Mouse (Mus musculus) hindbrain, embryonic 16.5 days (tissue): ENCODE results near the gene Rgs8. TPM values are rescaled to one million over a fixed set of nuclear protein-coding genes. Genes with fewer than 3 reads are reported as not detected.
A peak's percentile ranks its signal among the peaks of the same experiment; 100 is the strongest.

Experiments used
- ATAC-seq: fragments of 200-750 bp; cut with Nextera tagmentation; 2 replicates; pipeline ENCODE4 v1.8.0; 2017; ENCODE audit warnings: moderate TSS enrichment, moderate library complexity
- H3K27ac ChIP-seq: fragments of 300-500 bp; sonication (generic); 2 replicates; pipeline ENCODE4 v1.5.1; 2014; ENCODE audit warnings: low read depth, mild to moderate bottlenecking, control low read depth, low read length, moderate library complexity
- H3K27me3 ChIP-seq: fragments of 300-500 bp; sonication (generic); replicated peaks from 2 replicates; pipeline ENCODE4 v1.6.1; 2014; ENCODE audit warnings: low read length; ENCODE audit not compliant: control insufficient read depth, insufficient read depth
- H3K36me3 ChIP-seq: fragments of 300-500 bp; sonication (generic); 2 replicates; pipeline ENCODE4 v1.6.1; 2014; ENCODE audit warnings: mild to moderate bottlenecking, low read length, moderate library complexity, mixed read lengths; ENCODE audit not compliant: control insufficient read depth, insufficient read depth
- H3K4me1 ChIP-seq: fragments of 300-500 bp; sonication (generic); 2 replicates; pipeline ENCODE4 v1.6.1; 2014; ENCODE audit warnings: low read depth, low read length; ENCODE audit not compliant: control insufficient read depth, insufficient read depth
- H3K4me2 ChIP-seq: fragments of 300-500 bp; sonication (generic); 2 replicates; pipeline ENCODE4 v1.6.1; 2014; ENCODE audit warnings: mild to moderate bottlenecking, low read length, control low read depth, moderate library complexity
- H3K4me3 ChIP-seq: fragments of 300-500 bp; sonication (generic); 2 replicates; pipeline ENCODE4 v1.5.1; 2014; ENCODE audit warnings: mild to moderate bottlenecking, low read length, control low read depth, moderate library complexity
- H3K9ac ChIP-seq: fragments of 300-500 bp; sonication (generic); 2 replicates; pipeline ENCODE4 v1.6.1; 2014; ENCODE audit warnings: low read depth, mild to moderate bottlenecking, control low read depth, low read length, moderate library complexity
- H3K9me3 ChIP-seq: fragments of 300-500 bp; sonication (generic); 2 replicates; pipeline ENCODE4 v1.6.1; 2014; ENCODE audit warnings: mild to moderate bottlenecking, low read length, moderate library complexity; ENCODE audit not compliant: control insufficient read depth
- WGBS: fragments of 180-500 bp; shearing (Covaris S2); extraction: QIAGEN DNeasy Blood & Tissue Kit; methylation state at CpG from one replicate; pipeline ENCODE4 v1.1.7; 2014; 5-methylcytosine and 5-hydroxymethylcytosine counted together
- polyA plus RNA-seq: library from polyadenylated mRNA; unstranded; fragments of >200 nt; fragmentation: Nextera tagmentation; extraction: Ambion mirVana; gene quantifications from 2 replicates; pipeline ENCODE4 v1.2.1, GENCODE M21; 2015

Rgs8 gene
- polyA plus RNA-seq, 1 experiment from 2014 or later = 18.8 TPM

- Histone ChIP-seq H3K36me3 (no peaks in the 10 kb centered on the region), H3K4me1 (peaks cover 18% of the 10 kb centered on the region), H3K27ac (peak overlapping the region; percentile 76), H3K4me2 (peak overlapping the region; percentile 67), H3K27me3 (no peaks in the 10 kb centered on the region), H3K4me3 (peak overlapping the region; percentile 48), H3K9me3 (no peaks in the 10 kb centered on the region), H3K9ac (peak overlapping the region; percentile 68)
- WGBS = 4% methylated on average over 5 of the region's 5 CpGs
- ATAC-seq = no peak; the same call in 1 of the 2 replicates
Observed at GRCm38 (mm10) chr1:153653674-153654073, 849 bp downstream of the Rgs8 start.

DNA sequence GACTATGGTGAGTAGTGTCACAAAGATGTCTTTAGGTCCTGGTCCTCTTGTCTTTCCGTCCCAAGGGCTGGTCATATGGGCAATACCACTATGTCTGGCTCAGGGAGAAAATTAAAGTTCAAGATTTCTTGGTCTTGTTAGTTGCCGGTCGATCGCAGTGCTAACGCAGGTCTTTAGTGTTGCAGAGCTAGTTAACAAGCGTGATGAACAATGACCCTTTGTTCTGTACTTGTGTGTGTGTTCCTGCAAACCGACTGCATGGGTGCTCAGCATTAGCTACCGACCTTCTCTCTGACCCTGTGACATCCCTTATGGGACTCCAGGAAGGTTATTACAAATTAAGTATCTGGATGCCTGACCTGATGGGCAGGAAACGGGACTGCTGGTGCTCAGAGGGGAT is 6.8 kb downstream of the Rgs8 start:
- no peaks in the 10 kb centered on the region for H3K27me3 ChIP-seq
- H3K4me1 ChIP-seq = peaks cover 37% of the 10 kb centered on the region
- H3K9me3 ChIP-seq = no peaks in the 10 kb centered on the region
- no peak for ATAC-seq
- peak overlapping the region; percentile 36 for H3K4me2 ChIP-seq
- no peak overlapping the region; the same call in 1 of the 2 replicates for H3K9ac ChIP-seq
- no peaks in the 10 kb centered on the region for H3K36me3 ChIP-seq
- no peak overlapping the region for H3K4me3 ChIP-seq
- peak overlapping the region; percentile 6; the same call in 1 of the 2 replicates for H3K27ac ChIP-seq
- 20% methylated on average over 9 of the region's 9 CpGs for WGBS

DNA sequence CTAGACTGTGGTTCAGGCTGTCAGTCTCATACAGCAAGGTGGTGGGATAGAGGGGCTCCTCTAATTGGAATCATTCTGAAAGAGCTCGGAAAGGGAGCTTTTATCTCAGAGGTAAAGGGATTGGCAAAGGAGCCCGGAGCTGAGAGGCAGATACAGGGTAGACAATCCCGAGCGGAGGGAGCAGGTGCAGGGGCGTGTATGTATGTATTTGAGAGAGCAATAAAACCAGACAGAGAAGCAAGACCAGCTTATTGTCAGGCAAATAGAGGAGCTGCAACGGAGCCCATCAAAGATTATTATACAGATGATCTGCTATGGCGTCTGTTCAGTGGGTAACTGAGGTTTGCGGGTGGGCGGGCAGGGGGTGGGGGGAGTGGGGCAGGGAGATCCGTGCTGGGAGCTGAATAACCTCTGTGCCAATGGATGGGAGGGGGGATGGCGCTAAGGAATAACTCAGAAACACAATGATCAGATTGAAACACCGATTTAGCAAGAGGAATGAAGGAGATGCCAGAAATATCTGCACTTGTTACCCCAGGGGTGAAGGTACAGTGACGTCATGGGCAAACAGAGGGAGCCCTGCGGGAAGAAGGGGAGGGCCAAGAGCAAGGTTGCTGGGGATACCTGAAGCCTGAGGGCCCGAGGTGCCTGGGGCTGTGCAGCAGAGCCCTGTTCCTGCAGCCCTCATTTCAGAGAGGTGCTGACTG is 8.3 kb downstream of the Rgs8 start:
- 16% methylated on average over 15 of the region's 15 CpGs for WGBS
- Histone ChIP-seq H3K27me3 (no peaks in the 10 kb centered on the region), H3K27ac (peak overlapping the region; percentile 51), H3K4me1 (peaks cover 49% of the 10 kb centered on the region), H3K9me3 (no peaks in the 10 kb centered on the region), H3K36me3 (no peaks in the 10 kb centered on the region), H3K9ac (0 out of 2 replicates have a peak overlapping the region, but pooled peaks have one; percentile 12), H3K4me2 (peak overlapping the region; percentile 33), H3K4me3 (no peak overlapping the region)
- ATAC-seq = no peak

DNA sequence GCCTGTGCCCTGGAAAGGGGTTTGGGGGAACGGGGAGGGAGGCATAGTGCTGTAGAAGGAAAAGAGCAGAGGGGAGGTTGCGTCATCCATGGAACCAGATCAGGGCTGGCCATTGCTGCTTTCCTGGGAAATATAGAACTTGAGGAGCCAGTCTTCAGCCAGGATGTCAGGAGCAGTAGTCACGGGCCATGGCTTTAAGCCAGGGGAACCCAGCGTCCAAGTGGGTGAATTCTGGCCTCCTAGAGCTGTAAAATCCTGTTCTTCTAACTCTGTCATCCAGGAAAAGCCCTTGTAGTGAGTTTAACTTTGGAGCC is 8.8 kb downstream of the Rgs8 start:
- peak overlapping the region; percentile 33 for H3K4me2 ChIP-seq
- 0 out of 2 replicates have a peak overlapping the region, but pooled peaks have one; percentile 12 for H3K9ac ChIP-seq
- peaks cover 54% of the 10 kb centered on the region for H3K4me1 ChIP-seq
- peak overlapping the region; percentile 51; the same call in 1 of the 2 replicates for H3K27ac ChIP-seq
- 33% methylated on average over 4 of the region's 4 CpGs for WGBS
- ATAC-seq = no peak
- no peak overlapping the region for H3K4me3 ChIP-seq
- no peaks in the 10 kb centered on the region for H3K27me3 ChIP-seq
- no peaks in the 10 kb centered on the region for H3K9me3 ChIP-seq
- no peaks in the 10 kb centered on the region for H3K36me3 ChIP-seq

GRCm38 (mm10) chr1:153662362-153662761 is 9.5 kb downstream of the Rgs8 start:
- H3K27ac ChIP-seq = no peak overlapping the region
- H3K9ac ChIP-seq = no peak overlapping the region
- no peaks in the 10 kb centered on the region for H3K27me3 ChIP-seq
- ATAC-seq = no peak
- H3K9me3 ChIP-seq = no peaks in the 10 kb centered on the region
- H3K4me1 ChIP-seq = peaks cover 61% of the 10 kb centered on the region
- 24% methylated on average over 4 of the region's 4 CpGs for WGBS
- H3K4me3 ChIP-seq = no peak overlapping the region
- H3K36me3 ChIP-seq = no peaks in the 10 kb centered on the region
- no peak overlapping the region for H3K4me2 ChIP-seq

GRCm38 (mm10) chr1:153665066-153665715 is 12.4 kb downstream of the Rgs8 start:
- no peaks in the 10 kb centered on the region for H3K27me3 ChIP-seq
- H3K27ac ChIP-seq = peak overlapping the region; percentile 78
- peak; percentile 77 for ATAC-seq
- H3K4me2 ChIP-seq = peak overlapping the region; percentile 53
- WGBS = 4% methylated on average over 10 of the region's 10 CpGs
- H3K4me1 ChIP-seq = peaks cover 65% of the 10 kb centered on the region
- peak overlapping the region; percentile 55 for H3K9ac ChIP-seq
- H3K9me3 ChIP-seq = no peaks in the 10 kb centered on the region
- H3K36me3 ChIP-seq = no peaks in the 10 kb centered on the region
- H3K4me3 ChIP-seq = peak overlapping the region; percentile 22

DNA sequence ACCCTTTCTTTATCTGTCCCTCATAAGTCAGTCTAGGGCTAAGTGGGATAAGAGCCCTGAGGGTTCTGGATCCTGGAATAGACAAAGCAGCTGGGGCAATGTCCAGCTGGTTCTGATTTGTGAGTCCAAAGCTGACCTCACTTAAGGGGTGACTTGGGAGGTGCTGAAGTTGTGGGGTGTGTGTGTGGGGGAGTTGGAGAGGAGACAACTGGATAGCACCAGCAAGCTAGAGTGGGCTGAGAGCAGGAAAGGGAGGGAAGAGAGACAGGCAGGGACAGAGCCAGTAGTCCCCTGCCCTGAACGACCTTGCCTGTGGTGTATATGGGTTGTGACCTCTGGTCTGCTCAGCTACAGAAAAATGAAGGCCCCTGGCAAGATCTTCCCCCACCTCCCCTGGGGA is 13.4 kb downstream of the Rgs8 start:
- H3K9ac ChIP-seq = peak overlapping the region; percentile 46; the same call in 1 of the 2 replicates
- H3K4me2 ChIP-seq = peak overlapping the region; percentile 53
- 0% methylated on average over 1 of the region's 1 CpGs for WGBS
- no peak for ATAC-seq
- H3K9me3 ChIP-seq = no peaks in the 10 kb centered on the region
- H3K4me1 ChIP-seq = peaks cover 58% of the 10 kb centered on the region
- no peaks in the 10 kb centered on the region for H3K27me3 ChIP-seq
- H3K27ac ChIP-seq = peak overlapping the region; percentile 78
- H3K4me3 ChIP-seq = peak overlapping the region; percentile 11; the same call in 1 of the 2 replicates
- no peaks in the 10 kb centered on the region for H3K36me3 ChIP-seq

- WGBS = 53% methylated on average over 4 of the region's 4 CpGs
- no peak overlapping the region for H3K27ac ChIP-seq
- no peaks in the 10 kb centered on the region for H3K27me3 ChIP-seq
- peak overlapping the region; percentile 53 for H3K4me2 ChIP-seq
- H3K9ac ChIP-seq = no peak overlapping the region
- no peak overlapping the region for H3K4me3 ChIP-seq
- no peak for ATAC-seq
- H3K36me3 ChIP-seq = no peaks in the 10 kb centered on the region
- peaks cover 50% of the 10 kb centered on the region for H3K4me1 ChIP-seq
- H3K9me3 ChIP-seq = no peaks in the 10 kb centered on the region
Observed at GRCm38 (mm10) chr1:153667244-153667727, 14.5 kb downstream of the Rgs8 start.

DNA sequence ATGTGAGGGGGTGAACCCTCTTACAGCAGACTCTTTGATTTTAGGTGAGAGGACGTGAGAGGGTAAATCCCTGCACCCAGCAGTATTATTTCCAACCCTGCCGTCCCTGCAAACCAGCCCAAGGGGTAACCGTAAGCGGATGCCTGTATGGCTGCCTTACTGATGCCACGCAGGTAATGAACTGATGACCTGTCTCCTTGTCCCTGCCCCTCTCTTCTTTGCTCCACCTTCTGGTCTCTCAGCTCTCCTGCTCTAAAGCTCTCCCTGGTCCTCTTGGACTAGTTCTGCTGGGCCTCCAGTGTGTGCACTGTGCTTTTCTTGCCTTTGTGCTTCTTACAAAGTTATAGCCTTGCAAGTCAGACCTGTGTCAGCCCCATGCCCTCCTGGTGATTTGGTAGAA is 15.0 kb downstream of the Rgs8 start:
- no peaks in the 10 kb centered on the region for H3K27me3 ChIP-seq
- peak overlapping the region; percentile 21 for H3K4me2 ChIP-seq
- no peaks in the 10 kb centered on the region for H3K36me3 ChIP-seq
- H3K9me3 ChIP-seq = no peaks in the 10 kb centered on the region
- no peak overlapping the region for H3K27ac ChIP-seq
- H3K4me3 ChIP-seq = no peak overlapping the region
- 80% methylated on average over 5 of the region's 5 CpGs for WGBS
- no peak for ATAC-seq
- no peak overlapping the region for H3K9ac ChIP-seq
- H3K4me1 ChIP-seq = peaks cover 50% of the 10 kb centered on the region
